Mouse (Mus musculus) layer of hippocampus, adult 18-20 months (tissue): Measurements from ENCODE around the gene Clic1. TPM values are rescaled to one million over a fixed set of nuclear protein-coding genes. Genes with fewer than 3 reads are reported as not detected.

Source experiments
- DNase-seq, 2 experiments: peaks; one replicate each; pipeline ENCODE4 v3.0.0; 2022; ENCODE audit warnings: low spot score in 2 of 2
- total RNA-seq, 2 experiments: library from RNA; stranded (reverse); gene quantifications; 2 replicates each; pipeline ENCODE4 v1.2.3; 2021

The Clic1 gene
- total RNA-seq, 2 experiments from 2014 or later, result 7.7 to 8.3 TPM

DNA sequence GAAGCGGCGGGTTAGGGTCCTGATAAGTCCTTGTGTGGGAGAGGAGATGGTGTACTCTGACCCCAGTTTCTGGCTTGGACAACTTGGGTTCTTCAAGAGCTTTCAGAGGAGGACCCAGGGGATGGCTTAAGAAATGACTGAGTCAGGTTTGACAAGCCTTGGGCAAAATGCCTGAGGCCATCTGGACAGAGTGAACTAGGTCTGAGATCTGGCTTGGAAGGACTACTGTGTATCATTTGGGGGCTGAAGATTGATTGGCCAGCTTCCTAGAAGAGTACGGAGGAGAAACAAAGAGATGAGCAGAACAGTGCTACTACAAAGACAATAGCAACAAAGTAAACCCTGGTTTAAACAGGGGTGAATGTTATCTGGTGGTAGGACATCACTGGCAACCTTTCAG is 13.7 kb downstream of the Clic1 start:
- no peak for DNase-seq

DNA sequence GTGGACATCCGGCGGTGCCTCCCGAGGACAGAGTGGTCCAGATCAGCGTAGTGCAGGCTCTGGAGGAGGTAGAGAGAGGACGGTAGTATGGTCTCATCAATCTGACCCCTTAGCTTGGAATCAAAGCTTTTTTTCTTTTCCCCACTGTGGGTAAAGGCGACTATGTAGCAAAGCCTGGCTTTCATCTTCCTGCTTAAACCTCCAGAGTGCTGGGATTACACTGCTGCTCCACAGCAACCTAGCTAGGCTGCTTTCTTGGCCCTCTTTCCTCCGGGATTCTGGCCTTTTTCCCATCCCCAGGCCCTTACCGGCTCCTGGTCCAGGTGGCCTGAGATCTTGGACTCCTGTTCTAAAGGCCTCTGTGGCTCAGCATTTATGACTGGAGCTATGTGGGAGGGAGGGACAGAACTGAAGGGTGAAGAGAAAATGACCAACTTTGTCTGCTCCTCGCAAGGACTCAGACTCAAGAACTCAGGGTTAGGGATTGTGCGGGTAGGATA is 14.7 kb downstream of the Clic1 start:
- DNase-seq, result no peak

DNA sequence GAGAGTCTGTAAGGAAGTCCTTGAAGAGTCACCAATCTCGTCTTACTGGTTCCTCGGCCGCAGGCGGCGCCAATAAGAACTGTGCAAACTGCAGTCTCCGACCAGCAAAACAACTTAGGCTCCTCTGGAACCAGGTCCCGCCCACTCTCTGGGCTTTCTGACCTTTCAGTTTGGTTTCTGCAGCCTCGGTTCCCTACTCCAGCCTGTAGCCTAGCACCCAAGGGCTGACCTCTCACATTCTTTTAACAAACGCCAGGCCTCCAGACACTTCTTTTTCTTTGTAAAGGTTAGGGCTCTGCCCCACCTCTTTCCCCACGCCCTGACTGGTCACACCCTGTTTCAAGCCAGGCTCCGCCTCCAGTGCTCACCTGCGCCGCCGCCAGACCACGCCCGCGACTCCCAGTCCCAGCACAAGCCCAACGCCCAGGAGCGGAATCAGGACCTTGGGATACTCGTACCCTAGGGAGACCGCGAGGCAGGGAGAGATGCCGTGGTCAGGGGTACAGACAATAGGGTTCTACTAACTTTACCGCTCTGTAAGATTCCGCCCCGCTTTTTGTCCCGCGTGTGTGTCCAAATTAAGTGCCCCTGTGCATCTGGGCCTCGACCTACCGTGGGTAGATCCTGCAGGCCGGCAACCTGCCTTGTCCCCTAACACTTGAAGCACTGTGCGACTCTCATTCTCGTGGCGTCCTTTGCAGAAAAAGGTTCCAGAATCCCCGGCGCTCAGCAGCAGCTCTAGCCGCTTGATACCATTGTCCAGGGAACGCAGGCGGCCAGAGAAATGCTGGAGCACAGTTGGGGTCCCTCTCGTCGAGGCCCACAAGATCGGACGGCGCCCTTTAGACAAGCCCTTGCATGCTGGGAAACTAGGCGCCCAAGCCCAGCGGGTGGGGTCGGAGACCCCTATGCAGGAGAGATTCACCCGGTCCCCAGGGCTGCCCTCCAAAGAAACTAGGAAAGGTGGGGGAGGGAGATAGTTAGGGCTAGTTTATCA is 15.5 kb downstream of the Clic1 start, which contains the start of gene Ly6g6c:
Ly6g6c (plus strand) TSS at position 438 of the 997 bp plus-strand sequence.
- no peak for DNase-seq

- DNase-seq, result no peak
Measured at GRCm38 (mm10) chr17:35066084-35066483, 16.3 kb downstream of the Clic1 start, which contains the start of gene Mpig6b. TSS of gene Mpig6b (minus strand) at chr17:35066184.

GRCm38 (mm10) chr17:35068213-35068914 is 18.6 kb downstream of the Clic1 start:
- DNase-seq, result no peak

- DNase-seq, result no peak
Measured at GRCm38 (mm10) chr17:35070556-35071229, 20.9 kb downstream of the Clic1 start.

- DNase-seq, result no peak
Measured at GRCm38 (mm10) chr17:35071454-35071853, 21.7 kb downstream of the Clic1 start.

- no peak for DNase-seq
Measured at GRCm38 (mm10) chr17:35074097-35074496, 24.3 kb downstream of the Clic1 start.

DNA sequence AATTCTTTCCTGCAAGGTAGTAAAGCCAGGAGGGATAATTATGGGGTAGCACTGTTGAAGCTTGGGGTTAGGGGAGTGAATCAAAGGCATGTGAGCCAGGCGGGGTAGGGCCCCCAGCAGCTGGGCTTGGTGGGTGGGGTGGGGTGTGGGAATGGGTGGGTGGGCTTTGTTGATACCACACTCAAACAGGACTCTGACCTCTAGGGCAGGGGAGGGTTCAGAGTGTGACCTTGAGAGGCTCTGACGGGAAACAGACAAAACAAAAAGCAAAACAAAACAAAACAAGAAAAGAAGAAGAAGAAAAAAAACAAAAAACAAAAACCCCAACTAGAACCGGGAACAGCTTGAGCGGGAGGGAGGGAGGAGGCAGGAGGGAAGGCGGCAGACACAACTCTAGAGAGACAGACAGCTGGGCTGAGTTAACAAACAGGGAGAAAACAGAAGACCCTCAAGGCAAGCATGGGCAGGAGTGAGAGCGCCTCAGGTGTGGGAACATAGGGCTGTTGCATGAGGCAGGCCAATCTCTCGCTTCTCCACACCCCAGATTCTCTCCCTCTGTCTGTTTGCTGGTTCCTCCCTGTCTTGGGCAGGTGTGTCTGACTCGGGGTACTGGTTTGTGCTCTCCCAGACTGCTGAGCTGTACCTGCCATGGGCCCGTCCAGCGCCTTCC is 26.9 kb downstream of the Clic1 start, which contains the start of gene Ly6g6e:
Ly6g6e (plus strand) TSS at position 396 of the 670 bp plus-strand sequence.
- DNase-seq, result no peak

DNA sequence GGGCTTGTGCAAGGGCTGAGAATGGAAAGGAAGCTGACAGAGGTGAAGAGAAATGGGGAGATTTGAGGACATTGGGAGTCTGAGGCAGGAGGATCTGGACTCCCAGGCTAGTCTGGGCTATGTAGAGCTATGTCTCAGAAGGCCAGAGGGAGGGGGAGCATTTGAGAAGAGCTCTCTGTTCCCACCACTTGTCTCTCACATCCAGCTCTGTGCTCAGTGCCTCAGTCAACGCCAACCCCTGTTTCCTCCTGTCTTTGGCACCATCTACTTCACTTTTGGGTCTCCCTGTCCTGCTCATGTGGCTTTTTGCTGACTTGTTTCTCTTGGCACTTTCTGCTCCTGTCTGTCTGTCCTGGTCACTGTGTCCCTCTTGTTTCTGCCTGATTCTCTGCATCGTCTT is 27.5 kb downstream of the Clic1 start:
- no peak for DNase-seq

DNA sequence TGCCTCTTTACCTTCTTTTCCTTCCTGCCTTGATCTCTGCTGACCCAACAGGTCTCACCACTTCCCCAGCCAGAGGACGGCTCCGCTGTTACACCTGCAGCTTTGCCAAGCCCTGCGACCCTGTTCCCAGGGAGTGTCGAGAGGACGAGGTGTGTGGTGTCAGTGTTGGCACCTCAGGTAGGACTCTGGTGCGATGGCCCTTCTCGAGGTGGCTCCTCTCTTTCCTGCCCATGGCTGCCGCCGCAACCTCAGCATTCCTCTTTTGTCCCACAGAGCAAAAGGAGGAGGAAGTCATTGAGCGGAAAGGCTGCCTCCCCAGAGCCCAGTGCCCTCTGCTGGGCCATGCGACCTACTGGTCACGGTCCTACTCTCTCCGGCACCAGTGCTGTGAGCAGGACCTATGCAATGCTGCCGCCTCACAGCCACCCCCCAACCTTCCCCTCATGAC is 28.0 kb downstream of the Clic1 start, which contains the start of gene Ly6g6d:
Ly6g6d (minus strand) TSS at position 280 of the 448 bp plus-strand sequence.
- no peak for DNase-seq

DNA sequence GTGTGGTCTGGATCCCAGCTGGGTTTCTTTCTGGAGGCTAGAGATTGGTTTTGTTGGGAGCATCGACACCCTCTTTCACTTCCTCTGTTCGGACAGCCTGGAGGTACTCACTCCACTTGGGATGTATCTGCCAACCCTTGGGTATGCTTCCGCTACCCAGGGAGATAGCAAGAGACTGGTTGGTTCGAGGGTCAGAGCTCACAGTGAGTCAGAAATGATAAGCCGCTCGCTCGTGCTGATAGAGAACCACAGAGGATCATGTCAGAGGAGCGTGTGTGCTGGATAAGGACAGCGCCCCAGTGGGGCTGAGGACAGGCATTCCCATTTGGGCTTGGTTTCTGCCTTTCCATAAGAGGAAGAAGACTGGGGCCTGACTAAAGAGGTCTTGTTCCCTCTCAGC is 30.0 kb downstream of the Clic1 start:
- no peak for DNase-seq

GRCm38 (mm10) chr17:35080248-35080647 is 30.5 kb downstream of the Clic1 start:
- DNase-seq, result no peak

- no peak for DNase-seq
Measured at GRCm38 (mm10) chr17:35080710-35081109, 30.9 kb downstream of the Clic1 start.

GRCm38 (mm10) chr17:35082841-35083576 is 33.2 kb downstream of the Clic1 start:
- no peak for DNase-seq

- no peak for DNase-seq
Measured at GRCm38 (mm10) chr17:35083929-35084497, 34.2 kb downstream of the Clic1 start.

DNA sequence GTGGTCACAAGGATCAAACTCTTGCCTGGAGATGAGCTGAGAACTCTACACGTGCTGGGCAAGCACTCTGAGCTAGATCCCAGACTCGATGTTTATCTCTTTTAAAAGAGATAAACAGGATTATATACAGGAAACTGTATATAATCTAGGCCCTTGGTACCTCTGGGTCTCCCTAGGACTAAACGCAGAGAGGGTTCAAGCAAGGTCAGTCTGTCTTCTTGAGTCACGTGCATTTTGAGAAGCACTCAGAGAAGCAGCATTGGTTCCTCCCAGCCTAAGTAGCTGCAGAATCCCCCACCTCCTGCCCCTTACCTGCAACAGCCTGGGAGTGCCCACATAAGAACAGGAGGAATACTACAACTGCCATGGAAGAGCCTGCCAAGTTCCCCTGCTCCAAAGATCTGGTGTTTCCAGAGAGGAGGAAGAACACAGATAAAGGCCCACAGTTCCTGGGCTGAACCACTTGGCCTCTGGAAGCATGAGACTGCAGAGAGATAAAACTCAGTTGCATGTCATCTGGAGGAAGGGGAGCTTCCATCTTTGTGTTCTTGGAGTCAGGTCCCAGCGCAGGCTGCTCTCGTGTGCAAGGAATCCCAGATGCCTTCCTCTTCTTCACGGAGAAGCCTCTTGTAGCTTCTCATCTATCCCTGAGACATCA is 35.6 kb downstream of the Clic1 start, which contains the start of gene Ly6g6f:
Ly6g6f (minus strand) TSS at position 403 of the 658 bp plus-strand sequence.
- DNase-seq, result no peak

DNA sequence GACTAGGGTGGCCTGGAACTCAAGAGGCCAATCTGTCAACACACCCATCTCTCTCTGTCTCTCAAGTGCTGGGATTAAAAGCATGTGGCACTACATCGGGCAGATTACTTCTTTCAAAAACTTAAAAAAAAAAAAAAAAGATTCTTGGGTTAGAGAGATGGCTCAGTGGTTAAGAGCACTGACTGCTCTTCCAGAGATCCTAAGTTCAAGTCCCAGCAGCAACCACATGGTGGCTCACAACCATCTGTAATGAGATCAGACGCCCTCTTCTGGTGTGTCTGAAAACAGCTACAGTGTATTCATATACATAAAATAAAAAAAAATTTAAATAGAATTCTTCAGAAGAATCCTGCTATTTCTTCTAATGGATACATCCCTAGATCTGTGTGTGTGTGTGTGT is 38.4 kb downstream of the Clic1 start:
- DNase-seq, result no peak
